Mouse (Mus musculus) bone marrow, adult 2 months (tissue): ENCODE measurements at regions not wholly inside any gene's neighbourhood (a gene's known extent, or its start where the extent isn't known, plus 50 kb on each side); places are given as distances from the start of the nearest gene placed in this dataset.

Experiments
- CTCF ChIP-seq: fragments of 200-500 bp; IDR thresholded peaks from 2 replicates; pipeline ENCODE4 v1.5.1; 2011; ENCODE audit warnings: low read length, control low read depth; ENCODE audit not compliant: control insufficient read depth, insufficient read depth
- POLR2A ChIP-seq: fragments of 200-500 bp; IDR thresholded peaks from 2 replicates; pipeline ENCODE4 v1.6.1; 2011; ENCODE audit warnings: low read depth, mild to moderate bottlenecking, control low read depth, low read length, borderline replicate concordance; ENCODE audit not compliant: control insufficient read depth

DNA sequence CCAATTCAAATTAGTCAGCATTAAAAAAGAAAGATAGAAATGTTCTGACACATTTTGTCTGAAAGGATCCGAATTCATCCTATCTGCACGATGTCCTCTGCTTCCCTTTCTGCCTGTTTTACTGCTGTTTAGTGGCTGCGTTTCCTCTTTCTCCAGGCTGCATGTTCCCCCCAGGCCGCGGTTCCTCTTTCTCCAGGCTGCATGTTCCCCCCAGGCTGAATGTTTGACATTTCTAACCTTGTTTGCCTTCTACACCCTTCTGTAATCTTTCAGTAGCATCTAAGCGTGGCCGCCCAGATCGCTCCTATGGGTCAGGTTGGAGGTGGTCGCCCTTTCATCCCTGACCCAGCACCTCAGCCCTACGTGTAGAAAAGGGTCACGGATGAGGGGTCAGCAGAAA lies 89.6 kb upstream of the Mdm1 start:
- no peak for TF ChIP-seq POLR2A
- TF ChIP-seq CTCF, result no peak
